Mouse (Mus musculus) lung, adult 2 months (tissue): ENCODE results near the gene Rapgef5. TPM values are rescaled to one million over a fixed set of nuclear protein-coding genes. Genes with fewer than 3 reads are reported as not detected.

ENCODE experiments used
- DNase-seq: peaks from one replicate; pipeline ENCODE4 v3.0.0; 2022
- H3K4me1 ChIP-seq: fragments of 200-500 bp; 2 replicates; pipeline ENCODE4 v1.6.1; 2011; ENCODE audit warnings: low read length; ENCODE audit not compliant: control insufficient read depth, insufficient read depth
- H3K4me3 ChIP-seq: fragments of 200-500 bp; replicated peaks from 2 replicates; pipeline ENCODE3; 2011; ENCODE audit warnings: low read depth, mild to moderate bottlenecking, control low read depth, low read length; ENCODE audit errors: extremely low read depth
- CTCF ChIP-seq: fragments of 200-500 bp; IDR thresholded peaks from 2 replicates; pipeline ENCODE4 v1.5.1; 2011; ENCODE audit warnings: mild to moderate bottlenecking, low read length, control low read depth; ENCODE audit not compliant: insufficient read depth
- POLR2A ChIP-seq: fragments of 200-500 bp; IDR thresholded peaks from 2 replicates; pipeline ENCODE4 v1.6.1; 2011; ENCODE audit warnings: low read depth, mild to moderate bottlenecking, control low read depth, low read length, borderline replicate concordance; ENCODE audit errors: extremely low read depth
- WGBS: fragments of 180-500 bp; shearing (Covaris S2); methylation state at CpG from one replicate; pipeline ENCODE4 v1.1.7; 2018; 5-methylcytosine and 5-hydroxymethylcytosine counted together
- polyA plus RNA-seq: library from polyadenylated mRNA; depleted of rRNA; stranded (reverse); fragments of >200 nt; gene quantifications from 2 replicates; pipeline ENCODE4 v1.2.3, GENCODE M21; 2012

Rapgef5 gene
- polyA plus RNA-seq, 1 experiment, result 56.6 TPM

DNA sequence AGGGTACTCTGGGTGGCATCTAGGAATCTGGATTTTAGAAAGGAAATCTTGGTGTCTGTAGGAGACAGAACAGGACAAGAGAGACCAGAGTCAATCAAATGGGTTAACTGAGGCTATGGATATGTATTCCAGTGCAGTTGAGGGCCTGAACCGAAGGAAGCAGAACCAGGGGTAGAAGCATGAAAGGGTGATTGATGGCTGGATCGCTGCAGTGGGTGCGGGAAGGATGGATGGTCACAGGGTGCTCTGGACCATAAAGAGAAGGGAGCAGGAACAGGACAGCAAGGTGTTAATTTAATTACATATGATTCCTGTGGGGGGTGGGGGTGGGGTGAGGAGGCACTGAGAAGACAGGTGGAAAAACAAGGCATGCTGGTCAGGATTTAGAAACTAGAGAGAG lies 76.3 kb downstream of the Rapgef5 start:
- no peak for TF ChIP-seq POLR2A
- no peak for TF ChIP-seq CTCF
- DNase-seq, result no peak
- H3K4me1 ChIP-seq, result no peaks in the 10 kb centered on the region
- H3K4me3 ChIP-seq, result no peak overlapping the region
- 73% methylated on average over 3 of the region's 3 CpGs for WGBS

DNA sequence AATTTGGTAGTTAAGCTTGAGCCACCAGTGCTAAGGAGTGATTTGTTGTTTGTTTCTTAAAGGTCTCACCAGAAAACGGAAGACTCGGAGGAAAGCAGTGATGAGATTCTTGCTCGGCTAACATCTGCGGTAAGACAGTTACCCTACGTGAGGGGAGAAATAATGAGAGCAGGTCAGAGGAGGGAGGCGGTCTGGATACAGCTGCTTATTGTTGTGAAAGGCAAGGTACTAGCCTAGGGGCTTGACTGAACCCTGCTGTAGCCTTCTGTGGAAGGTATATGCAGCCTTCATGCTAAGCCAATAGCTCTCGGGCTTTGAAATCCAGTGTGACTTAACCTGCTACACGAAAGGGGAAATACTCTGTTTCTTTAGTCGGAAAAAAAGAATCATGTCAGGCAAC lies 78.9 kb downstream of the Rapgef5 start:
- no peaks in the 10 kb centered on the region; the same call in 1 of the 2 replicates for H3K4me1 ChIP-seq
- WGBS, result 89% methylated on average over 9 of the region's 9 CpGs
- H3K4me3 ChIP-seq, result no peak overlapping the region
- no peak for TF ChIP-seq CTCF
- no peak for TF ChIP-seq POLR2A
- DNase-seq, result no peak

DNA sequence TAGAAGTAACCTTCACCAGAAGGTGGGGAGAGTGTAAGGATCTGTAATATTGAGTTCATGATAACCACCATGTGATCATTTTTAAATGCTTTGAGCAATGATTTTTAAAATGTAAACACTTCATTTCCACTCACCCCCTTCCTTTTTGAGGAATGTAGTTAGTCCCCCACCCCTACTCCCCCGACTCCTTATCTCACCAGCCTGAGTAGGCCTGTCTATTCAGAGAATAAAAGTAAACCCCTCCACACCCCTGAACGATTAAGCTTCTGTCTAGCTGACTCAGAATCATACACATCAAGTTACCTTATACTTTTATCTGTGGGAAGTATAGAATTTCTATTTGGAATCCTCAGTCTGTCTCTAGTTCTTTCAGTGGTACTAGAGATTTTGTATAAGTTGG lies 81.9 kb downstream of the Rapgef5 start:
- WGBS, result 37% methylated on average over 2 of the region's 2 CpGs
- no peak for TF ChIP-seq CTCF
- TF ChIP-seq POLR2A, result no peak
- no peak for DNase-seq
- H3K4me1 ChIP-seq, result no peaks in the 10 kb centered on the region; the same call in 1 of the 2 replicates
- H3K4me3 ChIP-seq, result no peak overlapping the region

DNA sequence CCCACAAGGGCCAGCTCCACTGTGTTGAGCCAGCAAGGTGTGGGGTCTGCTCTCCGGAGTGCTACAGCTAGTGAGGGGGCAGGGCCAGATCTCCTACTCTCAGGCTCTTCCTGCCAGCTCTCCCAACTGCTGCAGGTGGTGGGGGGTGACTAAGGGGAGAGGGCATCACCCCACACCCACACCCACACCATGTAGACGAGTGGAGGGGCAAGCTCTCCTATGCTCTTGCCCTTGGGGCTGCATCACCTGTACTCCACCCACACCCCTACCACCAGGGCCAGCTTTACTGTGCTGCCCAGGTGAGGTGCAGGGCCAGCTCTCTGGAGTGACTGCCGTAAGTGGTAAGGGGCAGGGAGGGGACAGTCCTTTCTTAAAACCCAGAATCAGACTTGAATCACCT lies 89.7 kb downstream of the Rapgef5 start:
- H3K4me1 ChIP-seq, result 0 out of 2 replicates have a peak, but pooled peaks cover 3% of the 10 kb centered on the region
- no peak for TF ChIP-seq CTCF
- no peak for TF ChIP-seq POLR2A
- 64% methylated on average over 3 of the region's 3 CpGs for WGBS
- no peak for DNase-seq
- no peak overlapping the region for H3K4me3 ChIP-seq

DNA sequence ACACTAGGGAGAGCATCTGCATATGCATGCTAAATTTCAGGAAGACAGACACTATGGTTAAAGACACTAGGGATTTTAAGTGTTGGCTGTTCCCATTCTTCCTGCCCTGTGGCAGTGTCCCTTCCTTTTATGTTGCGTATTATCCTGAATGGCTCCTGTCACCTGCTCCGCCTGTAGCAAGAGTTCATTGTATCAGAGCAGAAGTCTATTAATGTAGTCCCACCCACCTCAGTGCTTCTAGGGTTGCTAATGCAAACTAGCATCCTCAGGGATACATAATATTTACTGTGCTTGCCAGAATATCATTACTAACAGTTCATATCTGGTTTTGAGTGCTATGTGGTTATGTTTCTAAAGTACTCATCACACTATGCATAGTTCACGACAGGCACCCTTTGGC lies 96.4 kb downstream of the Rapgef5 start:
- TF ChIP-seq CTCF (no peak), POLR2A (no peak)
- no peak for DNase-seq
- H3K4me1 ChIP-seq, result no peaks in the 10 kb centered on the region
- no peak overlapping the region for H3K4me3 ChIP-seq
- 76% methylated on average over 3 of the region's 3 CpGs for WGBS

DNA sequence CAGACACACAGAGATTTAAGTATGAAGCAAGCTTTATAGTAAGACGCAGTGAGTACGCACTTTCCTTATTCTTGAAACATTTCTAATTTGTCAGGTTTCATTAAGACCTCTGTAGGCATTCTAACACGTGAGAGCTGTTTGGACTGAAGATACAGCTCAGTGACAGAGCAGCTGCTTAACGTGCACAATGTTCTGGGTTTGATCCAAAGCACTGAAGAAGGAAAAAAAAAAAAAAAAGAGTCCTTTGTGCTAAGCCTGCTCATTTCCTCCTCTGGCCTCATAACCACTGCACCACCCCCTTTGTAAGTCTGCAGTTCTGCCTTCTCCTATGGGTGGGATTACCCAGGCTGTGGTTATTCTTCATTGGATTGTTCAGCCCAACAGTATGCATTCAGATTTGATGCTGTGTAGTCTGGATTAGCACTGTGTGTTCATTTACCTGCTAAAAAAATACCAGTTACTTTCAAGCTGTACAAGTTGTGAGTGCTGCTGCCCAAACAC lies 103.3 kb downstream of the Rapgef5 start:
- 38% methylated on average over 4 of the region's 4 CpGs for WGBS
- no peak for DNase-seq
- Histone ChIP-seq H3K4me3 (no peak overlapping the region), H3K4me1 (peaks cover 5% of the 10 kb centered on the region)
- no peak for TF ChIP-seq POLR2A
- no peak for TF ChIP-seq CTCF

DNA sequence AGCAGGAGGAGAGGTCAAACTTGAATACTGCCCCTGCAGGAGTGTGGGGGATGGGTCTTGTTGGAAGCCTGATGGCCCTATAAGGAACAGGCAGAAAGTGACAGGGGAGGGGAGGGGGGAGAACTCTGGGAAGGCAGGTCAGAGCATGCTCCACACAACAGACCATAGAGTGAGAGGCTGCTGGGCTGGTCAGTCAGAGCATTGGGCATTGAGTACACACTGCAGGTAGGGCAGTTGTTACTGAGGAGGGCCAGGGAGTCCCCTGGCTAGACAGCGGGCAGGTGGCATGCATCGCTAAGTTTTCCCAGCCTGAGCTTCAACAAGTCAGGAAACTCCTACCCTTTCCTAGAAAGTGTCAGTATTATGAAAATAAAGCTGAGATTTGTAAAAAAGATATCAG lies 106.7 kb downstream of the Rapgef5 start:
- H3K4me1 ChIP-seq, result peaks cover 5% of the 10 kb centered on the region
- WGBS, result 89% methylated on average over 2 of the region's 2 CpGs
- no peak overlapping the region for H3K4me3 ChIP-seq
- no peak for DNase-seq
- TF ChIP-seq CTCF, result no peak
- no peak for TF ChIP-seq POLR2A

DNA sequence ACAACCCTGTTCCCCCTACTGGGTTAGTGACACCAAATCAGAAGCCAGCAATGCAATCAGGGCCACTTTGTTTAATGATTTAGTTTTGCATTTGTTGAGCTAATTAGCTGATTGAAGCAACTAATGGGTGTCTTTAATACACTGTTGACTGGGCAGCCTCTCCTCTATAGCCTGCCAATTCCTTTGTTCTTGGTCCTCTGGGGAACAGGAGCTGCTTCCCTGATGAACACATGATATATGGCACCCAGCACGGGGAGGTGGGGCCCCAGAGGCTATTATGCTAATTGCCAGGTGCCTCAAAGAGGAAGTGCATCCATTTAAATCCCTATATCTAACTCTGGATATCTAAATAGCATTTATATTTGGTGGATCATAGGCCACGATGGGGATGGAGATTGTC lies 111.0 kb downstream of the Rapgef5 start:
- 42% methylated on average over 2 of the region's 2 CpGs for WGBS
- Histone ChIP-seq H3K4me3 (no peak overlapping the region), H3K4me1 (peaks cover 5% of the 10 kb centered on the region)
- DNase-seq, result no peak
- TF ChIP-seq CTCF (no peak), POLR2A (no peak)

DNA sequence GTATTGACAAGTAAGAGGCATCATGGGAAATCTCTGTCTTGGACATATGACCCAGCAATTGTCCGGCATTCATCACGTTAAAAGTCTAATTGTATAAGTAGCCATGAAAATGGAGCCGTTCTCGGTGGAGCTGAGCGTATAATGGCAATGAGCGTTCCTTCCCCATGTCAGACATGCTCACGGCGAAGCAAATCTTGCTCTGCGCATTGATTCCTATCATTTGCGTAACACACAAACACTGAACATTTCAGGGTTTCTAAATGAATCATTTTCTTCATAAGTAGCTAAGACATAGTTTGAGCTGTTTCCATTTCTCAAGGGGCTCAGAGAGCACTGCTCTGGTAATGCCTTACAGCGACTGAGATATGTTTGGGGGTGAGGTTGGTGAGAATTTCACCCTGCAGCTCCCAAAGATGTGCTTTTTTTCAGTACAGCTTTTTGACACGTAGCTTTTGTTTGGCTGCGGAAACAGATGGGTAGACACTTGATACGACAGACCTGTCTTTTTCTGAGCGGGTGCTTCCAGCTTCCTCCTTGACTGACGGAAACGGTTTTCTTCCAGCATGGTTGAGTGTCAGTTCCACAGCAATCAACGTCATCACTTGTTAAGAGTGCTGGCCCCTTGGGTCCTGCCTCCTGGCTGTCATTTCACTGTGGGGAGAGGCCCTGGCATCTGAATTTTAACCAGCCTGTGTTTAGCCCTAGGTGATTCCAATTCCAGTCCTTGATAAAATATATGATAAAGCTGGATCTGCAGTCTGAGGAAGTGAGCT lies 112.2 kb downstream of the Rapgef5 start:
- no peak for DNase-seq
- no peak overlapping the region for H3K4me3 ChIP-seq
- H3K4me1 ChIP-seq, result peaks cover 8% of the 10 kb centered on the region
- WGBS, result 86% methylated on average over 18 of the region's 18 CpGs
- TF ChIP-seq CTCF (no peak), POLR2A (no peak)

DNA sequence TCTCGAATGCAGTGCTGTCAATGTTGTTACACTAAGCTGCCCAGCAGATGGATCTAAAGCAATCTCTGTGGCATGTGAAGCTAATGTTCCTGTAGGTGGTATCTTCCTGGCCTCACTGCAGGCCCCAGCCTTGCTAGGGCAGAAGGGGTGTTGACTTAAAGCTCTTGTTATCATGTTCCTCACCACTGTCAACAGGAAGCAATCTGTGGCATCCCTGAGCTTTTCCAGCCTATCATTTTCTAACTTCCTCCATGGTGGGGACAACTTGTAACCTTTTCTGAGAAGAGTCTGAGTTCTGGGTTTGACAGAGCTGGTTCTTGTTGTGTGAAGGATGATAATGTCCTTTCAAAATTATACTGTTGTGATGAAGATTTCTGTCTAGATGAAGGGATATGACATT lies 115.9 kb downstream of the Rapgef5 start:
- WGBS, result 51% methylated on average over 1 of the region's 1 CpGs
- no peak for DNase-seq
- peaks cover 10% of the 10 kb centered on the region for H3K4me1 ChIP-seq
- no peak overlapping the region for H3K4me3 ChIP-seq
- no peak for TF ChIP-seq CTCF
